Mouse (Mus musculus) midbrain, postnatal 0 days (tissue): ENCODE measurements around the gene Art3. TPM values are rescaled to one million over a fixed set of nuclear protein-coding genes. Genes with fewer than 3 reads are reported as not detected.

Experiments
- ATAC-seq: fragments of 200-750 bp; cut with Nextera tagmentation; 2 replicates; pipeline ENCODE4 v1.8.0; 2017; ENCODE audit warnings: moderate number of reproducible peaks, mild to moderate bottlenecking, moderate TSS enrichment, moderate library complexity; ENCODE audit not compliant: low FRiP score
- DNase-seq: peaks from one replicate; pipeline ENCODE4 v3.0.0-alpha.2; 2015; ENCODE audit warnings: low spot score
- H3K27ac ChIP-seq: fragments of 300-500 bp; sonication (generic); 2 replicates; pipeline ENCODE4 v1.5.1; 2014; ENCODE audit warnings: low read depth, mild to moderate bottlenecking, low read length, mixed read lengths
- H3K27me3 ChIP-seq: fragments of 300-500 bp; sonication (generic); 2 replicates; pipeline ENCODE4 v1.6.1; 2014; ENCODE audit warnings: low read length, control low read depth, mixed read lengths; ENCODE audit not compliant: insufficient read depth
- H3K36me3 ChIP-seq: fragments of 300-500 bp; sonication (generic); 2 replicates; pipeline ENCODE4 v1.6.1; 2014; ENCODE audit warnings: low read length, control low read depth, mixed read lengths; ENCODE audit not compliant: insufficient read depth
- H3K4me1 ChIP-seq: fragments of 300-500 bp; sonication (generic); 2 replicates; pipeline ENCODE4 v1.6.1; 2014; ENCODE audit warnings: mild to moderate bottlenecking, control low read depth, antibody characterized with exemption, low read length, mixed read lengths; ENCODE audit not compliant: insufficient read depth
- H3K4me2 ChIP-seq: fragments of 300-500 bp; sonication (generic); 2 replicates; pipeline ENCODE4 v1.6.1; 2014; ENCODE audit warnings: low read depth, mild to moderate bottlenecking, low read length, mixed read lengths; ENCODE audit not compliant: poor library complexity, severe bottlenecking
- H3K4me3 ChIP-seq: fragments of 300-500 bp; sonication (generic); 2 replicates; pipeline ENCODE4 v1.5.1; 2014; ENCODE audit warnings: low read depth, mild to moderate bottlenecking, low read length, moderate library complexity
- H3K9ac ChIP-seq: fragments of 300-500 bp; sonication (generic); replicated peaks from 2 replicates; pipeline ENCODE4 v1.6.1; 2014; ENCODE audit warnings: mild to moderate bottlenecking, low read length, moderate library complexity, mixed read lengths; ENCODE audit not compliant: poor library complexity, severe bottlenecking
- H3K9me3 ChIP-seq: fragments of 300-500 bp; sonication (generic); 2 replicates; pipeline ENCODE4 v1.6.1; 2016; ENCODE audit warnings: low read length, control low read depth
- CTCF ChIP-seq: IDR thresholded peaks from 2 replicates; pipeline ENCODE4 v1.5.1; 2016; ENCODE audit warnings: antibody characterized with exemption, mild to moderate bottlenecking
- WGBS: fragments of 180-500 bp; shearing (Covaris S2); extraction: QIAGEN DNeasy Blood & Tissue Kit; methylation state at CpG from one replicate; pipeline ENCODE4 v1.1.7; 2014; 5-methylcytosine and 5-hydroxymethylcytosine counted together
- polyA plus RNA-seq: library from polyadenylated mRNA; unstranded; fragments of >200 nt; fragmentation: Nextera tagmentation; extraction: Ambion mirVana; gene quantifications from 2 replicates; pipeline ENCODE4 v1.2.1, GENCODE M21; 2015
- total RNA-seq: library from RNA; depleted of rRNA; stranded (reverse); fragments of >200 nt; gene quantifications from 2 replicates; pipeline ENCODE4 v1.2.3, GENCODE M21; 2014

The Art3 gene
- total and polyA plus RNA-seq, 2 experiments from 2014 or later: 4.7 to 5.5 TPM

DNA sequence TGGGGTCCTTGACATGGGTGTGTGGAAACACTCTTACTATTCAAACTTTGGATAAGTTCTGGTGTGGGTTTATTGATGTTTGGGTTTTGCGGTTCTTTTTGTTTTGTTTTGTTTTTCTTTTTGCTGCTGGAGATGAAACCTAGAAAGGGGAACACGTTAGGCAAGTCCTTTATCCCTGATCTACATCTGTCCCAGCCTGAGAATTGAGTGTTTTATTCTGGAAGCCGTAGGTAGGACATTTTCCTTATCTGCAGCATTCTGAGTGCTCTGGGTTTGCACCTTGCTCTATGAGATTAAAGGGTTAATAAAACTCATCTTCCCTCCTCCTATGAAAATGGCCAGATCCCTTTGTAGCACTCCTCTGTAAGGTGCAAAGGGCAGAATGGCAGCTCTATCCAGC is 64.1 kb downstream of the Art3 start:
- DNase-seq: no peak
- ATAC-seq: no peak
- 89% methylated on average over 3 of the region's 3 CpGs for WGBS
- no peak overlapping the region for H3K9ac ChIP-seq
- no peaks in the 10 kb centered on the region for H3K4me1 ChIP-seq
- H3K27ac ChIP-seq: no peak overlapping the region
- H3K27me3 ChIP-seq: peaks cover 4% of the 10 kb centered on the region; the same call in 1 of the 2 replicates
- no peaks in the 10 kb centered on the region for H3K36me3 ChIP-seq
- no peaks in the 10 kb centered on the region for H3K9me3 ChIP-seq
- H3K4me3 ChIP-seq: no peak overlapping the region
- TF ChIP-seq CTCF: no peak
- H3K4me2 ChIP-seq: no peak overlapping the region

DNA sequence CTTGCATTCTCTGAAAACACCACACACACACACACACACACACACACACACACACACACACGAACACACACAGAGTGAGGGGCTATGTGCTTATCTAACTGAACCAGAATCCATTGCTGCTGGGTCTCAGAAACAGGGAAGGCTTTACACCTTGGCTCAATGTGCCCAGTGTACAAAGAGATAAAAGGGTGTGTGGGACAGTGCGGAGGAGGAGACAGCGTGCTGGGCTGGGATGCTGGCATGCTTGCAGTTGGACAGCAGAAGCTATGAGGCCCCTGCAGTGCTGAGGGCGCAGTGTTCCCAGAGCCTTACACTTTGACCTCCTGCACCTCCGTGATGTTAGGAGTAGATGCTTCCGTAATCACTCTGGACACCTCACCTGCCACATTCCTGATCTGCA is 64.8 kb downstream of the Art3 start:
- WGBS: 91% methylated on average over 6 of the region's 6 CpGs
- DNase-seq: no peak
- peaks cover 4% of the 10 kb centered on the region; the same call in 1 of the 2 replicates for H3K27me3 ChIP-seq
- no peaks in the 10 kb centered on the region for H3K36me3 ChIP-seq
- no peaks in the 10 kb centered on the region for H3K4me1 ChIP-seq
- H3K9me3 ChIP-seq: no peaks in the 10 kb centered on the region
- H3K27ac ChIP-seq: no peak overlapping the region
- no peak overlapping the region for H3K4me2 ChIP-seq
- no peak for ATAC-seq
- no peak overlapping the region for H3K9ac ChIP-seq
- no peak for TF ChIP-seq CTCF
- H3K4me3 ChIP-seq: no peak overlapping the region

DNA sequence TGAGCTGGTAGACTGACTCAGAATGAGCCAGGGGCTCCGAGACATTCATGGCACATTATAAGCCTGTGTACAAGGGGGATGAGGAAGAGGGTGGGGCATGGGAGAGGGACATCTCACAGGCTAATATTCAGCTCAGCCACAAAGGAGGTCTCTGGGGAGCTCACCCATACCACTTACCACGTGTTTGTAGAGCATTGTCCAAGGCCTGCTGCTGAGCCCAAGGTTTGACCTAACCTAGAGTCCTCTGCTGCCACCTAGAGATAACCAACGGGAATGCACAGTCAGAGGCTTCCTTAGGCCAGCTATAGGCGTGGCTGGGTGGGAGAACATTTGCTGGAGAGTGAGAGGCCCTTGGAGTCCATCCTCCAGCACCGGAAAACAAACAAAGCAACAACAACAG is 66.5 kb downstream of the Art3 start:
- Histone ChIP-seq H3K36me3 (no peaks in the 10 kb centered on the region), H3K9ac (no peak overlapping the region), H3K9me3 (no peaks in the 10 kb centered on the region), H3K4me3 (no peak overlapping the region), H3K4me1 (no peaks in the 10 kb centered on the region), H3K27me3 (peaks cover 4% of the 10 kb centered on the region; the same call in 1 of the 2 replicates), H3K4me2 (no peak overlapping the region), H3K27ac (no peak overlapping the region)
- DNase-seq (peak; percentile 80), ATAC-seq (peak; percentile 77)
- TF ChIP-seq CTCF: peak; percentile 77
- 23% methylated on average over 5 of the region's 5 CpGs for WGBS

DNA sequence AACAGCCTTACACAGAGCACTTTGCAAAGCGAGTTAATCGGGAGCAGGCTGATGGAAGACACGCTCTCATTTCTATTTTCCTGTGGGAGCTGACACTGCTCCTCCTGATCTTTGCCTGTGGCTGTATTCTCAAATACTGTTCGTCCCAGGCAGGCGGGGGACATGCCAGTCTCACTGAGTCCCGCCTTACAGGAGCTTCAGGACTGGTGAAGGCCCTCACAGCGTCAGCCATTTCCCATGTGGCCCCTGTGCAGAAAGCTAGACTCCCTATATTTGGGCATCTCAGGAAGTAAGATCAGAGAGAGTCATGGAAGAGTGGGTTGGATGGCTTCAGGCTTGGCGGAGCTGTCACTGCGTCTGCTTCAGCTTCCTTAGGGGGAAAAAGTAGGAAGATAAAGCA is 71.2 kb downstream of the Art3 start:
- no peak for ATAC-seq
- TF ChIP-seq CTCF: no peak
- no peaks in the 10 kb centered on the region for H3K9me3 ChIP-seq
- no peak overlapping the region for H3K9ac ChIP-seq
- H3K36me3 ChIP-seq: no peaks in the 10 kb centered on the region
- no peak overlapping the region for H3K4me3 ChIP-seq
- H3K4me1 ChIP-seq: no peaks in the 10 kb centered on the region
- peak; percentile 11 for DNase-seq
- H3K27ac ChIP-seq: no peak overlapping the region
- H3K4me2 ChIP-seq: no peak overlapping the region
- WGBS: 63% methylated on average over 9 of the region's 9 CpGs
- H3K27me3 ChIP-seq: no peaks in the 10 kb centered on the region

DNA sequence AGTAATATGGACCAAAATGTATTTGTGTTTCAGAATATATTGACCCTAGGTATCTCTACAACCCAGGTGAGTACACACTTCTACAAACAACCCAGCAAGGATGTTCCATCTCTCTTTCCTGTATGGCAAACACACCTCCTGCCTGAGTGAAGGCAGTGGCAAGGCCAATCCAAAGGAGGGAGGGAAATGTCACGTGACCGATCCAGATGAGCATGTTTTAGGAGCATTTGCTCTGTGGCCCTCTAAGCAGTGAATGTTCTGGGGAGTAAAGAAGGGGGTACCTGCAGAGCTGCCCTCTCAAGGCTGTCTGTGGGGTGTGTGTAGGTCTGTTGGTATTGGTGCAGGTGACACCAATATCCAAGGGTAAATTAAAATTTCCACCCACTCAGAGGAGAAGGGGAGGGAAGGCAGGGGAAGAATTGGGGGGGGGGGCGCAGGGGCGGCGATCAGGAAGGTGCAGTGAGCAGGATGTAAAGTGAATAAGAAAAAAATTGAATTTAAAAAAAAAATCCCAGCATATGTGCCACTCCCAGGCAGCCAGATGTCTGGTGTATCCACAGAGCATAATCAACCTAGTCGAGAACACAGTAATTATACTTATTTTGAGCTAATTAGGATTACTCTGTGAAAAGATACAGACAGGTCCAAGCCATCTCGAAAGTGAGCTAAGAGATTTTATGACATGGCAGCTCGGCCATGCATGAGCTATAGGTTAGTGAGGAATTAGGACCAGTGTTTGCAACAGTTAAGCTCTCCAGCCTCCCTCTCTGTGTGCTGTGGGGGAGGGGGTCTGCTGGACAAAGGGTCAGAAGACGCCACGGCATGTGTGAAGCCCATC is 72.2 kb downstream of the Art3 start:
- Histone ChIP-seq H3K27me3 (no peaks in the 10 kb centered on the region), H3K4me1 (no peaks in the 10 kb centered on the region), H3K9ac (no peak overlapping the region), H3K36me3 (no peaks in the 10 kb centered on the region), H3K9me3 (no peaks in the 10 kb centered on the region), H3K4me2 (no peak overlapping the region), H3K27ac (no peak overlapping the region), H3K4me3 (no peak overlapping the region)
- no peak for TF ChIP-seq CTCF
- ATAC-seq: no peak
- WGBS: 56% methylated on average over 10 of the region's 10 CpGs
- DNase-seq: no peak

DNA sequence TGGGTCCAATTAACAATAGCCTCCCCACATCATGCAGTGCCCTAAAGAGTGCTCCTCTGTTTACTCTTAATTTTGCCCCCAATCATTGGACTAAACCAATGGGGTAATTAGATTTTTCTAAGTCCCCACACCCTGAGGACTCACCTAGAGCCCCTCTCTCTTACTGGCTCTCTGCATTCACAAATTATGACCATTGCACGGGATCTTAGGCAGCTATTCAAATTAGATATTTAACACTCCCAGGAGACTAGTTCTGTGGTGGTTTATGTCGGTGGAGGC is 72.7 kb downstream of the Art3 start:
- WGBS: 24% methylated on average over 2 of the region's 2 CpGs
- Histone ChIP-seq H3K4me3 (no peak overlapping the region), H3K27me3 (no peaks in the 10 kb centered on the region), H3K27ac (no peak overlapping the region), H3K4me2 (no peak overlapping the region), H3K9me3 (no peaks in the 10 kb centered on the region), H3K9ac (no peak overlapping the region), H3K4me1 (no peaks in the 10 kb centered on the region), H3K36me3 (no peaks in the 10 kb centered on the region)
- ATAC-seq (no peak), DNase-seq (no peak)
- TF ChIP-seq CTCF: no peak
